Mouse (Mus musculus) adrenal gland, postnatal 4 days (tissue): ENCODE results near the gene Tmcc3. TPM values are rescaled to one million over a fixed set of nuclear protein-coding genes. Genes with fewer than 3 reads are reported as not detected.
"Not testable (repeated sequence)": the region's sequence is repeated elsewhere in the genome, so short reads cannot be mapped to it uniquely, and the experiment has no call there.

Experiments
- DNase-seq, 2 experiments: peaks; one replicate each; pipeline ENCODE4 v3.0.0; 2021 to 2022; ENCODE audit warnings: low spot score in 2 of 2, mixed read lengths in 2 of 2
- total RNA-seq, 2 experiments: library from RNA; stranded (reverse); gene quantifications; 2 replicates each; pipeline ENCODE4 v1.2.3; 2021

Tmcc3 gene
- total RNA-seq, 2 experiments from 2014 or later = 23.7 to 23.9 TPM

DNA sequence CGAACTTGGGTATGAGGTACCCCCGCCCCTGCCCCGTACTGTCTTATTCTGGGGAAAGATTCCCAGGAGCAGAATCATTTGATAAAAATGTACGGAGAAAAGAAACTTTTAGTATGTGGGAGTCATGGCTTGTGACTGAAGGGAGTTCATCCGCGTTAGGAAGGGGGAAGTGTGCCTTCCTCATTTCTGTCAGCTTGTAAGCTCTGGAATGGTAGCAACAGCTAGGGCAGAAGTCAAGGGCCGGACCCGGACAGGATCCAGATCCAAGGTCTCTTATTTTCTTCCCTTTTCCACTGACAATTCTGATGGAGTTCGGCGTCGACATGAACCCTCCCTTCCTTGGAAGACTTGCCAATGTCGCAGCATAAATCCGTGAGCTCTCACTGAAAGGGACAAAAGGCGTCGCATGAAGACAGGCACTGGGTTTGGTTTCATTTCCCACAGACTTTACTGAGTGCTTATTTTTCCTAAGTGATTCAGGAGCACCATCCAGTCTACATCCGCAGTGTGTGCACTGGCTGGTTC is 193.6 kb downstream of the Tmcc3 start:
- DNase-seq = no peak

DNA sequence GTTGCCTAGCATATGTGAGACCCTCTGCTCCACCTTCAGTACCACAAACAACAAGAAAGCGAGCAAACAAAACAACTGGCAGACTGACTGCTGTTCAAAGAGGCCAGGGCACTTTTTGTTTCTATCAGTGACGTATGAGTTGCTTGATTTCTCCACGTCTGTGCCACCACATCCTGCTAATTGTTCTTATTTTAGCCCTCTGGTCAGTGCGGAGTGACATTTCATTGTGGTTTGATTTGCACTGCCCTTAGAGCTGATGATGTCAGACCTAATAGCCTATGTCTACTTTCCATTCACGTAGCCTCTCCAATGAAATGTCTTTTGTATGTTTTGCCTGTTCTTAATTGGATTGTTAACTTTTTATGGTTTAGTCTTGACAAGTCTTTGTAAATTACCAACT is 197.1 kb downstream of the Tmcc3 start:
- DNase-seq = no peak

DNA sequence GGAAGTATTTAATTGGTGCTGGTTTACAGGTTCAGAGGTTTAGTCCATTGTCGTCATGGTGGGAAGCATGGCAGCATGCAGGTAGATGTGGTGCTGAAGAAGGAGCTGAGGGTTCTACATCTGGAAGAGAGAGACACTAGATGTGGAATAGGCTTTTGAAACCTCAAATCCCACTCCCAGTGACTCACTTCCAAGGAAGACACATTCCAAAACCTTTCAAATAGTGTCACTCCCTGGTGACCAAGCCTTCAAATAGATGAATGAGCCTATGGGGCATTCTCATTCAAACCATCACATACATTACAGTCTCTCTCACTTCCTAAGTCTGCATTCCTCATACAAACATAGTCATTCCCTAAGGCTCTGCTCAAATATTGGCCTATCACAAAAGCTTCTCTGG is 201.0 kb downstream of the Tmcc3 start:
- no peak for DNase-seq

GRCm38 (mm10) chr10:94514091-94514505 is 202.3 kb downstream of the Tmcc3 start:
- no peak for DNase-seq

DNA sequence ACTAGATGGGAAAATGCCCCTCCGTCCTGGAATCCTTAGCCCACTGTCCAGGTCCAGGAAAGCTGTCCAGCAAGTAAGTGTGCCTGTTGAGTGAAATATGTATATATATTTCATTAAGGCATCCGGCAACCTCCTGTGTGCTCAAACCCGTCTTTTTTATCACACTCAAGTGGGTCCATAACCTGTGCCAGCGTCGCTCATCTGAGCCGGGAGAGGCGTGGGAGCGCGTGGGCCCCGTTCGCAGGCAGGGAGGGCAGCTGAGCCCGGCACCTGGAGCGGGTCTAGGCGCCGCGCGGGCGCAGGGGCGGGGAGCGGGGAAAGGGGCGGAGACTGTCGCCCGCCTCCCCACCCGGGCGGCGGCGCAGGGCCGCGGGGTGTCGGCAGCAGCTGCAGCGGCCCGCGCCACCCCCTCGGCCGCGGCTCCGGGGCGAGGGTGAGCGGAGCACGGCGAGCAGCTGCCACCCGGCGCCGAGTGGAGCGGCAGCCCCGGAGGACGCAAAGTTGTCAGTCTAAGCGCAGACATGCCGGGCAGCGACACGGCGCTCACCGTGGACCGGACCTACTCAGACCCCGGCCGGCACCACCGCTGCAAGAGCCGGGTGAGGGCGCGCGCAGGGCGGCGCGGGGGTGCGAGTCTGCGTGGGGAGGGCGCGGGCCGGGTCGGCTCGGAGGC is 202.9 kb downstream of the Tmcc3 start:
- DNase-seq = peak; percentile 22 to 27

GRCm38 (mm10) chr10:94515179-94515545 is 203.4 kb downstream of the Tmcc3 start:
- DNase-seq = peak in 1 of 2 experiments; percentile 47

GRCm38 (mm10) chr10:94515583-94515982 is 203.8 kb downstream of the Tmcc3 start:
- no peak for DNase-seq

GRCm38 (mm10) chr10:94519887-94520286 is 208.1 kb downstream of the Tmcc3 start:
- DNase-seq = no peak

- DNase-seq = no peak
Observed at GRCm38 (mm10) chr10:94520306-94521106, 208.8 kb downstream of the Tmcc3 start.

DNA sequence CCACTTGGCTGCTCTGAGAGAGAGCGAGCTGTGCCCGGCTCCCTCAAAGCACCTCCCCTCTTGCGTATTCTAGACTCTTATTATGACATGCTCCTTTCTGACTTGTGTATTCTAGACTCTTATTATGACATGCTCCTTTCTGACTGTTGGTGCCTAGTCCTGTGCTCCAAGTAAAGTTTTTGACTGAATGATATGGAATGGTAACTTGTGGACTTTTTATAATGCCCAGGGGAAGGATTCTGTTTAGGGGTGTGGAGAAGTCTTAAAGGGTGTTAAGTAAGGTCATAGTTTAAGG is 209.3 kb downstream of the Tmcc3 start:
- no peak for DNase-seq

GRCm38 (mm10) chr10:94521776-94522175 is 210.0 kb downstream of the Tmcc3 start:
- no peak for DNase-seq

DNA sequence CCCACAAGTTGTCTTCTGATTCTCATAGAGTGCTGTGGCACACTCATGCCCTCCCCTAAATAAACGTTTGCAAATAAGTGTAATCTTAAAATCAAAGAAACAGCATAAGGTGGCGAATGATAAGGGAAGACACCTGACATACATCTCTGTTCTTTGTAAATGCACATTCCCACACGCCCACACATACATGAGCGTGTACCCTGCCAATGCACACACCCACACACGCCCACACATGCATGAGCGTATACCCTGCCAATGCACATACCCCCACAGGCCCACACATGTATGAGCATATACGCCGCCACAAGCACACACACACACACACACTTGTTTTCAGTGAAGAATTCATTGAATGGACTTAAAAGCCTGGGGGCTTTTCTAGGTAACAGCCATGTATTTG is 211.5 kb downstream of the Tmcc3 start:
- DNase-seq = no peak

DNA sequence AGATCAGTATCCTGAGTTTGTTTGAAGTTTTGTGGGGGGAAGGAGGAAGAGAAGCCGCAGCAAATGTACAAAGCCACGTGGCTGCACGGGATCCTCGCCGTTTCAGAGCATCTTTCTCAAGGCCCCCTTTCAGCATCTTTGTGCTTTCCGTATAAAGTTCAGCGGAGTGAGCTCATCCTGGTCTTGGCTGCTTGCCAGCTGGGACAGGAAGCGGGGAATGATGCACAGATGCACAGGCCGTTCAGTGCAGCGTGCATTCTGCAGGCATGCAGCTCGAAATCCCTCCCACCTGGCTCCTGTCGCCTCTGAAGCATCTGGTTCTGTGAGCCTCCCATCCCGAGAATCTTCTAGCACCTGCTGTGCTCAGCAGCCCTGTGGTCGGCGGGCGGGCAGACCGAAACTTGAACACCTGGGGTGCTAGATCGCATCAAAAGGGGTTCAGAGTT is 212.0 kb downstream of the Tmcc3 start:
- DNase-seq = peak in 1 of 2 experiments; percentile 39

DNA sequence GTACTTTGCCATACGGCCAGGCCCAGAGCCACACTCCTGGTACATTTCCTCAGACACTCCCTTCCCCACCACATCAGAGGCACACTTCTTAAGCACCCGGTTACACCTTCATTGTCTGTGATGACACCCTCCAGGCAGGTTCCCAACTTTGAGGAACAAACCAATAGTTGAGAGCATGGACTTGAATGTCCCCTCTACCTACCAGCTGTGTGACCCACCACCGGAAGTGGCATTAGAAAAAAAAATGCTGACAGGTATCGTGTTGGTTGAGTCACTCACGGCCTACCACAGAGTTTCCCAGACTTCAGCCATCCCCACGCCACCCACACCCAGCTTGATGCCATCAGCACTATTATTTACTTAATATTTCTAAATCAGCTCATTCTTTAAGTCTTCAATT is 213.2 kb downstream of the Tmcc3 start:
- DNase-seq = no peak

DNA sequence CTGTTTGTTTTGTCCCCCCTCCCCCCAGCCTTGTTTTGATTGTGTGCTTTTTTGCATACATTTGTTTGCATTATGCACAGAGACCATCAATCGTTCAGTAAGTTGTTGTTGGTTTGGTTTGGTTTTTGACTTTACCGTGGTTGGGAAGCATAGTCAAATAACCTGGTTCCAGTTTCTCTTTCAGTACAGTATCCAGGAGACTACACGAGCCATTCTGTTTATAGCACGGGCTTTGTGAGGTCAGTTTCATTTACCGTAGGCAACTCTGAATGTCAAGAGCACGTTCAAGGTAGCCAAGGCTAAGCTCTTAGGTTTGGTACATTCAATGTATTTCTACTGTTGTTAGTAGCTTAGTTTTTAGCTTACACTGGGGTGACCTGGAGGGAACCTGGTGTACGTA is 214.0 kb downstream of the Tmcc3 start:
- DNase-seq = no peak

- DNase-seq = no peak
Observed at GRCm38 (mm10) chr10:94526834-94527233, 215.1 kb downstream of the Tmcc3 start.

DNA sequence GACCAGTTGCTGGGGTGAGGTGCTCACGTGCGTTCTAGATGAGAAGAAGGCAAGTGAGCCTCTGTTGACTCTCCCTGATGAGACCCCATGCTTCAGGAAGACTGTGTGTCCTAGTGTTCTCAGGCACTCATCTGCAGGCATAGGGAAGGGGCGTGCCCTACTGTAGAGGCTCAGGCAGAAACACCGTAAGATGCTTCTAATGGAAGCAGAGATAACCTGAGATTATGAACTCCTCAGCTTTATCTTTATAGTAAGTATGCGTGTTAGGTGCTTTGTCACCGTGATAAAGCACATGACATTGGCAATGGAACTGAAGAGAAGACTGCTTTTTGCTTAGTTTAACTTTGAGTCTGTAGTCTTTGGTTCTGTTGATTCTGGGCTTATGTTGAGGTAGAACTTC is 215.5 kb downstream of the Tmcc3 start:
- no peak for DNase-seq

DNA sequence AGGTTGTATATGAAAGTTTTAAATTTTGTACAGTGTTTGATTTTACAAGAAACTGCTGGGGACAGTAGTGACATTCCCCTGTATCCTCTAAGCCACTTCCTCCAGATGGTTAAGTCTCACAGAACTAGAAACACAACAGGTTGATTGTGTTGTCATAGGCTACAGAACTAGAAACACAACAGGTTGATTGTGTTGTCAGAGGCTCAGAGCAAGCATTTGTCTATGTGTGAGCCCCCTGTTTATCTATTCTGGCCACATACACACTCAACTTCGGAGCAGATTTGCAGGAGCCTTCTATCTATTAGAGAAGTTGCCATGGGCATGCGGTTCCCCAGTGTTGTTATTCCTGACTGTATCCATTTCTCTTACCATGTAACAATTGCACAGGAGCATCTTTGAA is 218.3 kb downstream of the Tmcc3 start:
- DNase-seq = no peak

GRCm38 (mm10) chr10:94531482-94531881 is 219.7 kb downstream of the Tmcc3 start:
- DNase-seq = no peak

DNA sequence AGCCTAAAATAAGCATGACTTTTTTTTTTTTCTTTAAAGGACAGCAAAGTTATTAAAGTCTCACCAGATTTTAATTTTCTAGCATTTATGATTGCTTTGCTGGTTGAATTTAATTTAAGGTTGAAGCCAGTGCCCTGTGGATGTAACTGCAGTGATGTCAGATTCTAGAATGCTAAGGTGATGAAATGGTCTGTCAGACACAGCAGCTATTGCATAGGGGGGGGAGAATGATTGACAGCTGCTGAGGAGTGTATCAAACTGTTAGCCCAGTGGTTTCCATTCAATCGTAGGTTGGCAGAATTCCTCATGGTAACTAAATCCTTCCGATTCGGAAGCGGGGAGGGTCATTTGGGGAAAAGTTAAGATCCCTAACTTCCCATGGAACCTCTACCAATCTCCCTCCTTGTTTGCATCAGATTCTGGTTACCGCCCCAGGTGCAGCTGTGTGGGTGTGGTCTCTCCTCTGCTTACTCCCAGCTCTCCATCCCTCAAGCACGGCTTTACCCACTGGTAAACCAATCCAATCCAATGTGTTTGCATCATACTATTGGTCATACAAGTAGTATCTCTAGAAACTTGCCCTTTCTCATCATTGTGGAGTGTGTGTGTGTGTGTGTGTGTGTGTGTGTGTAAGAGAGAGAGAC is 221.5 kb downstream of the Tmcc3 start:
- DNase-seq = no peak

GRCm38 (mm10) chr10:94538623-94539022 is 226.9 kb downstream of the Tmcc3 start:
- not testable (repeated sequence) for DNase-seq

DNA sequence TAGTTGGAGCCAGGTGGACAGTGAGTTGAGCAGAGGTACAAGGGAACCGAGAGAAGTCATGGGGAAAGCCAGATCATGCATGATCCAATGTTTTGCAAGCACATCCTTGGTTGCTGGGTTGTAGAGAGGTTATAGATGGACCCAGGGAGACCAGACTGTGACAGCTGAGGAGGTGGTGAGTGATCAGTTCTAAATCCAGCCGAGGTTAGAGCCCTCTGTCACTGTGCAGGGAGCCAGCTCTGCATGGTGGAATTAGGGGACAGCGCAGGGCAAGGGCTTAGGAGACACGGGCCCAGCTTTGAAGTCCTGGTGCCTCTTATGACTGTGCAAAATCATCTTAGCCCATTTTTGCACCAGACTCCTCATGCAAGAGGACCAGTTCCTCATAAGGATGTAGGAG is 228.5 kb downstream of the Tmcc3 start:
- DNase-seq = no peak
